Mouse (Mus musculus) myocyte (in vitro differentiated cells): ENCODE data around the gene Rsad2.

ENCODE experiments used
- E2F4 ChIP-seq: IDR thresholded peaks from one replicate; pipeline ENCODE4 v1.6.1; 2011; ENCODE audit warnings: mild to moderate bottlenecking, control low read depth, moderate library complexity; ENCODE audit not compliant: insufficient read depth
- MYOG ChIP-seq, 3 experiments: IDR thresholded peaks; one replicate each; pipeline ENCODE4 v1.6.1; 2011; ENCODE audit warnings: control low read depth in 2 of 3, low read depth in 2 of 3, mild to moderate bottlenecking in 2 of 3; ENCODE audit not compliant: insufficient read length in 2 of 3, control insufficient read depth in 1 of 3, insufficient read depth in 1 of 3
- POLR2A ChIP-seq: IDR thresholded peaks from one replicate; pipeline ENCODE4 v1.6.1; 2011; ENCODE audit warnings: low read depth, mild to moderate bottlenecking, control low read depth, moderate library complexity; ENCODE audit not compliant: insufficient read length
- POLR2AphosphoS2 ChIP-seq: IDR thresholded peaks from one replicate; pipeline ENCODE4 v1.6.1; 2011; ENCODE audit warnings: low read depth, control low read depth; ENCODE audit not compliant: insufficient read length
- SRF ChIP-seq: IDR thresholded peaks from one replicate; pipeline ENCODE4 v1.6.1; 2011; ENCODE audit warnings: low read depth; ENCODE audit not compliant: control insufficient read depth, insufficient read length
- USF1 ChIP-seq: IDR thresholded peaks from one replicate; pipeline ENCODE4 v1.6.1; 2011; ENCODE audit warnings: low read depth, mild to moderate bottlenecking, control low read depth, moderate library complexity

GRCm38 (mm10) chr12:26437950-26438349 lies 18.3 kb downstream of the Rsad2 start:
- TF ChIP-seq POLR2AphosphoS2 (no peak), USF1 (no peak), POLR2A (no peak), E2F4 (no peak), SRF (no peak), MYOG (IDR thresholded peaks at IDR 0.05; ENCODE audit: control insufficient read depth in 1 of 3, insufficient read depth in 1 of 3, insufficient read length in 2 of 3, low read depth in 2 of 3) (no peak)
